Mouse (Mus musculus) ZHBTc4 (cell line): ENCODE results near the gene Cyp24a1.

ENCODE experiments used
- DNase-seq: peaks from one replicate; pipeline ENCODE4 v3.0.0-alpha.2; 2011; ENCODE audit warnings: low read depth, low spot score

Gene Cyp24a1

DNA sequence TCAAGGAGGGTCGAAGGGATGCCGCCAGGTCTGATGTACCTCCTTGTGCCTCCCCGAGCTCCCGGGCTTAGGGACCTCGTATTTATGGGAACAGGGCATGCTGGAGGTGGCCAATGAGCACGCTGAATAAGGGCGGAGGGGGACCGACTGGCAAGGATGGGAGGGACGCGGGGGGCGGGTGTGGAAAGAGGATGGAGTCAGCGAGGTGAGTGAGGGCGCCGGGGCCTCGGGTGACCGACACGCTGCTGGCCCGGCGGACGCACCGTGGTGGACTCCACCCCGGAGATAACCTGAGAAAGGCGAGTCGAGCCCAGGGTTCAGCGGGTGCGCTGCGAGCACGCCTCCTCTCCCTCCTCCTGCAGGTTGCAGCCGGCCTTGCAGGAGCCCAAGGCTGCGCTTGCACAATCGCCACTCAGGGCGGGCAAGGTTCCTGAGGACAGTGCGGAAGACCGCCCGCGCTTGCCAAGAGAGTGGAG lies at the start of gene Cyp24a1:
Gene Cyp24a1 (minus strand): TSS at position 55 of the 476 bp plus-strand sequence.
- DNase-seq = peak; percentile 76

DNA sequence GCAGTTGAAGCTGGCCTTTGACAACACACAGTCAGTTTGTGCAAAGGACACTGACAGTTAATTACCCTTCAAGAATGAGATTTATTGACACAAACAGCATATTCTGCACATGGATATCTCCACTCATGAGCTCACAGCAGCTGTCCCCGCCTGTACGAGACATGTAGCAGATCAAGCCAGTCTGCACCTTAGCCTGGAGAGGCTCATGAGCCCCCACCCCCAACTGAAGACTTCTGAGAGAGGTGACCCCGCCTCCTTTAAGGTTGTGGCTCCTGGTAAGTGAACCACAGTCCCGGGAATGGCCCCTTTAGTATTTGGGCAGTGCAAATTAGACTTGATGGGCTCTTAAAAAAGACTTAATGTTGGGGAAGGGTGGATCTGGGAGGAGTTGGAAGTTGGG lies 48.8 kb upstream of the Cyp24a1 start:
- no peak for DNase-seq

DNA sequence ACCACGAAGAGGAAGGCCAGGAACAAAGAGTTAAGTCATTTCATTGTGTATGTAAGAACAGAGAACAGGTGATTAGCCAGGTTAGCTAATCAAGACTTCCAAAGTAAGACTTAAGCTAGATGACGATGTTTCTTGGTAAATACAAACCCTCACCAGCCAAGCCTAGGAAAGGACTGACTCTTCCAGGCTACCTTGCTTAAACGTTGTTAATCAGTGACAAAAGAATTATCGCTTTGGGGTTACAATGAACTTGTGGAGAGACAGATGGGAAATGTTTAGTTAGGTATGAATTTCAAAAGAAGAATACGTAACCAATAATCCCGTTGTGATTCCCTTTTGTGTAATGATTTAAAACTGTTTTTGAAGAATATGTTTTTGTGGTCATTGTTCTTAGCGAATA lies 48.0 kb upstream of the Cyp24a1 start:
- DNase-seq = no peak

DNA sequence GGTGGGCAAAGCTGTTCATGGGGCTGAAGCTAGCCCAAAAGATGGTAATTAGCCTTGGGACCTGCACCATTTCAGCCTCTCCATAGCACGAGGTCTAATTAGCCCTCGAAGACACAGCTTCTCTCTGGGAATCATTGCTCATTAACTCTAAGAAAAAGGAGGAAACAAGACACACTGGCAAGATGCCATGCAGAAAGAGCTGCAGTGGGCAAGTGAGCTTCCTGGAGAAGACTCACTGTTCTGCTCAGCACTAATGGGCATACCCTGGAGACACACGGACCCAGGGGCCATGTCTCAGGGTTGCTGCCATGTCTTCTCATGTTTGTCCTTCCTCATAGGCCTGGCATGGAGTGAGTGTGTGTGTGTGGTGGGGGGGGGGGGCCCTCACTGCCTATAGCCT lies 47.2 kb upstream of the Cyp24a1 start:
- DNase-seq = no peak

DNA sequence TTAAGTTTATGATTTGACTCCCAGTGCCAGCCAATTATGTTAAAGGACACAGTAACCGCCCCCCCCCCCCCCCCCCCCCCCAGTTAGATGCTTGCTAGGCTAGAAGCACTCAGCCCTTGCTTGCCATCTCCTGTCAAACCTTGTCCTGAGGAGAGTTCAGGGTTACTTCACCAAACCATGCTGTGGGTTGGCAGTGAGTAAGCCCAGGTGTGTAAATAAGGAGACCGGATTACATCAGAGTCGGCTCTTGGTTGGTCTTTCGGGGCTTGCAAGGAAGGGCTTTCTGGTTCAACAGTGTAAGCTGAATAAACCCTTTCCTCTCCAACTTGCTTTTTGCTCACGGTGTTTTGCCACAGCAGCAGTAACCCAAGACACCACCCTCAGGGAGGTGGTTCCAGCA lies 46.7 kb upstream of the Cyp24a1 start:
- no peak for DNase-seq

DNA sequence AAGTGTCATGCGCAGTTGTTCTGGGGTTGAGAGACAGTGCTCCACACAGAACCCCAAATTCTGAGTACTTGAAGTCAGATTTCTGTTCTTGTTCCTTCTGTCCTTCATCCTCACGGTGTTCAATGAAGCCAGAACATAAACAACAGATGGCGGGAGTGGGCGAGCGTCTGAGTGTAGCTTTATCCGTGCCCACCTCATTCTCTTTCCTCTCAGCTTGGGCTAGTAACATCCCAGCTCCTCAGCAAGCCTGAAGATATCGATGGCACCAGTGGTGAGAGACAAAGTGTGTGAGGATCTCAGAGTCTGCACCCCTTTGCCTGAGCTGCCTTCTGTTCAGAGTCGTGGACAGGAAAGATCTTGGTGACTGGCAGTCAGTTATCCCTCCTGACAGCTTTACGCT lies 42.3 kb upstream of the Cyp24a1 start:
- no peak for DNase-seq

DNA sequence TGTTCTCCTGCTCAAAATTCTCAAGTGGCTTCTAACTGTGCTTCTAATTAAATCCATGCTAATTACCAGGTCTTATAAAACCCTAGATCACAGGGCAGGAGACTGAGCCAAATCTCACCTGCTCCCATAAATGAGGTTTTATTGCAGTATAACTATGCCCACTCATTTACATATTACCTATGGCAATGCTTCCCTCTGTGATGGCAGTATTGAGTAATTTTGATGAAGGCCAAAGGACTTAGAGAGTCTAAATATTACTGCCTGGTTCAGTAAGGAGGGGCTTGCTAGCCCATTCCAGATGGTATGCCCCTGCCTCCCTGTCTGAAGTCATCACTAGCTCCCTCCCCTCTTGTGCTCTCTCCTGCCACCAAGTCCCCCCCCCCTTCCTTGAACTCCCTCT lies 38.9 kb upstream of the Cyp24a1 start:
- no peak for DNase-seq

DNA sequence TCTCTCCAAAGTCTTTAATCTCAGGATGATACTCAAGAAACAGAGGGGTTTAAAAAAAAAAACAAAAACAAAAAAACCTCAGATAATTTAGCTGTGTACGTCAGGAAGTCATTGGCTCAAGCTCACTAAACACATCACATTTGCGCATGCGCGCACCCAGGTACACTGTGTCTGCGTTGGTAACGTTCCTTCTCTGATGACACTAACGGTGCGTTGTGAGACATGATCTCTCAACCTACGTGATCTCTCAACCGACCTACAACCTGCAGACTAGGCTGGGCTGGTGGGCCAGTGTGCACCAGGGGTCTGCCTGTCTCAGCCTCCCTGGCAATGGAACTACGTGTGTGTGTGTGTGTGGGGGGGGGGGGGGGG lies 37.8 kb upstream of the Cyp24a1 start:
- DNase-seq = no peak

DNA sequence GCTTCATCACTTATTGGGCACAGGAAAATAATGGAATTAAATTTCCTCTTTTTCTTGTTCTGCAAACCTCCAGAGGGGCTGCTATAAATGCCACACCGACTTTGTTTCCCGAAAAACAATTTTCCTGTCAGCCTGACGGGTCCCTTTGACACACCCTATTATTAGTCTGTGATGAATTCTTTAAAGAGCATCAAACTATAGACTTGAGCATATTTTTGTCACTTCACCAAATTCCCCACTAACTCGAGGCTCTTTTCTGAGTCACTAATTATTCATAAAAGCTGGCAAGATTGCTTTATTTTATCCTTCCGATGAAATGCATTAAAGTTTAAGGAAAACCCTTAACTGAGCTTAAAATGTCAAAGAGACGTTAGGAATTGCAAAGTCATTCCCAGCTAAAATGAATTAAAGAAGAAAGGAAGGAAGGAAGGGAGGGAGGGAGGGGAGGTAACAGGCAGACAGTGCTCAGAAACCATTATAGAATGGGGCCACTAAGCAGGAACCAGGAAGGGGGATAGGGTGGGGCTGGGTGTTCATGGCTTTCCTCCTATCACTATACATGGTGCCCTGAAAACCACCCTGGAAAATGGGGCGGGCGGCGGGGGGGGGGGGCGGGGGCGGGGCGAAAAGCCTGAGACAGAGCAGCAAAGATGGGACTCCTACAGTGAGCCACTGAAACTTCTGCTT lies 37.3 kb upstream of the Cyp24a1 start:
- no peak for DNase-seq

DNA sequence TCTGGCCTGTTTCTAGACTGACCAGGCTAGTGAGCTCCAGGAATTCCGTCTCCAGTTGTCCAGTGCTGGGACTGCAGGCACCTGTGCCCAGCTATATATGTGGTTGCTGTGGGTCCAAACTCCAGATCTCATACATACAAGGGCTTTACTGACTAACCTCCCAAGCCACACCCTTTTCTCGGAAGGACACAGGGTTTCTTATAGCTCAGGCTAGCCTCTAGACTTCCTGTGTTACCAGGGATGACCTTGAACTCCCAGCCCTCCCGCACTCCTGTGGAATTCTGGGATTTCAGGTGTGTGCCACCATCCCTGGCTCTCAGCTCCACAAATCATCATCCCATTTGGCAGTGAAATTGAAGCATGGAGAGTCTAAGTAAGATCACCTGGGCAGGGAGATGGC lies 33.3 kb upstream of the Cyp24a1 start:
- peak; percentile 65 for DNase-seq

DNA sequence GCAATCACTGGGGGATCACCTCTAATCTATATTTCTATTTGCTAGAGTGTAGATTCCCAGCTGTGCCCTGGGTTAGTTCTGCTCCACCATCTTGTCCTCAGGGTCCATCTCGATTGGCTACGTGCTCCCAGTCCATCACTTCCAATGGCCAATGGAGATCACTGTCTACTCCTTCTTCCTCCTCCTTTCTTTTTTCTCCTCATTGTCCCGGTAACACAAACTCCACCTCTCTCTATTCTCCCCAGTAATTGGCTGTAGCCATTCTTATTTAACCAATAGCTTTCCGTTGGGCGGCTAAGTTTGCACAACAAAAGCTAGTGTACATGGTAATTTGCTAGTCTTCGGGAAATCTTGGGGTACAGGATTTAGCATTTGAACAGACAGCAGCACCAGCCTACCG lies 32.8 kb upstream of the Cyp24a1 start:
- DNase-seq = peak; percentile 92

DNA sequence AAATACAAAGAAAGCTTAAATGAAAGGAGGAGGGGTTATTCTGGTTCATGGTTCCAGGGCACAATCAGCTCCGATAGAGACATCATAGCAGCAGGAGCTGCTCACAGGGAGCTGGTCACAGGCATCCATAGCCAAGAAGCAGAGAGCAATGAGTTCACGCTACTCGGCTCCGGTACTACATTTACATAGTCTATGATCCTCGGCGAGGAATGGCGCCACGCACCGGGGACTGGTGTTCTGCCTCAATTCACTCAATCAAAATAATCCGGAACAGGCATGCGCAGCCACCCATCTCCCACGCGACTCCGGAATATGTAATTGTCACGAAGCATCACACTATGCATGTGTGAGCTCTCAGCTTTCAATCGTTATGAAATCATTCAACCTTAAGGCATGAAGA lies 31.1 kb upstream of the Cyp24a1 start:
- no peak for DNase-seq

DNA sequence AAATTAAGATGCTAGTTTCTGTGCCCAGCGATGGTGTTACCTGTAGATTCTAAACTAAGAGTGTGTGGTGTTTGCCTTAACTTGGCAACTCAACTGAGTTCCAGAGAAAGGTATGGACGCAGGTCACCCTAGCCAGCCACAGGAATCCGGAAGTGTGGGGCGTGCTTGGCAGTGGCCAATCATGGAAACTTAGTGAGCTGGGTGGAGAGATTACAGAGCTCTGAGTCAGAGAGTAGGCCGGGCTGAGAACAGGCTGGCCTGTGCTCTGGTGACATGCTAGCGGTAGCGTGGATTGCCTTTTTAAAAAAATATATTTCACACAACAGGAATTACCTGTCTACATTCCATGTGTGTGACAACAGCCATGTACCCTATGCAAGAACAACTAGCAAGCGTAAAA lies 29.6 kb upstream of the Cyp24a1 start:
- DNase-seq = peak; percentile 79

DNA sequence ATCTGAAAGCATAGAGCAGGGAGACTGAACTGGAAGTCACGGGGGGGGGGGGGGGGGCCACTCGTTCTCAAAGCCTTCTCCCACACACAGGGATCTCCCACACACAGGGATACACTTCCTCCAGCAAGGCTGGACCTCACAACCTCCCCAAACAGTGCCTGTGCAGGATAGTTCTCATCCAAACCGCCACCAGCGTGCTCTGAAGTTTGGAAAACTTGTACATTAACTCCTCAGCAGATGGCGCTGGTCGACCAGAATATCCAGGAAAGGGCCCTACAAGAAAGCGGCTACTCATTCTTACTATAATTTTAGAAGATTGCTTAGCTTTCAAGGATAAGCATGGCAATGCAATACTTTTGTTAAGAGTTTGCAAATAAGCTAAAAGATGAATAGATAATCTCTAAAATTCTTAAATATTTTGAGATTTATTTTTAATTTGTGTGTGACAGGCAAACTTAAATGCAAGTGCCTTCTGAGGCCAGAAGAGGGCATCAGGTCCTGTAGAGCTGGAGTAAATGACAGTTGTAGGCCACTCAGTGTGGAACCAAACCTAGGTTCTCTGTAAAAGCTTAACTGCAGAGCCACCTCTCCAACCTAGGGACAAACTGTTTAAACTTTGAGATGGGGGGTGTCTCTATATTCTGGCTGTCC lies 23.5 kb upstream of the Cyp24a1 start:
- peak; percentile 84 for DNase-seq

DNA sequence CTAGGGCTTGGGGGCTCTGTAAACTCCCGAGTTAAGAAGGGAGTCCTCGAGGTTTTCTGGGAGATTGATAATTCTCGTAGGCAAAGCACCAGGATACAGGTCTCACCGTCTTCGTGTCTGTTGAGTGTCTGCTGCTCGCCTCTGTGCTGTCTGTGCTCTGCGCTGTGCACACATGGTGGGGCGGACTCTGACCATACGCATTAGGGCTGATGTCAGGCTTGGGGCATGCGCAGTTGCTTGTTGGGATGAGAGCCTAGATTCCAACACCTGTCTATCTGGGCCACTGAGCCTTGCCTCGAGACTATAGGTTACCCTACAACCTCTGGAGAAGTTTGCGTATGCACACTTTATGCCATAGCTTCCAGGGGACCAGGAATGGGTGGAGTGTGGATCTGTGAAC lies 16.8 kb upstream of the Cyp24a1 start:
- peak; percentile 58 for DNase-seq

DNA sequence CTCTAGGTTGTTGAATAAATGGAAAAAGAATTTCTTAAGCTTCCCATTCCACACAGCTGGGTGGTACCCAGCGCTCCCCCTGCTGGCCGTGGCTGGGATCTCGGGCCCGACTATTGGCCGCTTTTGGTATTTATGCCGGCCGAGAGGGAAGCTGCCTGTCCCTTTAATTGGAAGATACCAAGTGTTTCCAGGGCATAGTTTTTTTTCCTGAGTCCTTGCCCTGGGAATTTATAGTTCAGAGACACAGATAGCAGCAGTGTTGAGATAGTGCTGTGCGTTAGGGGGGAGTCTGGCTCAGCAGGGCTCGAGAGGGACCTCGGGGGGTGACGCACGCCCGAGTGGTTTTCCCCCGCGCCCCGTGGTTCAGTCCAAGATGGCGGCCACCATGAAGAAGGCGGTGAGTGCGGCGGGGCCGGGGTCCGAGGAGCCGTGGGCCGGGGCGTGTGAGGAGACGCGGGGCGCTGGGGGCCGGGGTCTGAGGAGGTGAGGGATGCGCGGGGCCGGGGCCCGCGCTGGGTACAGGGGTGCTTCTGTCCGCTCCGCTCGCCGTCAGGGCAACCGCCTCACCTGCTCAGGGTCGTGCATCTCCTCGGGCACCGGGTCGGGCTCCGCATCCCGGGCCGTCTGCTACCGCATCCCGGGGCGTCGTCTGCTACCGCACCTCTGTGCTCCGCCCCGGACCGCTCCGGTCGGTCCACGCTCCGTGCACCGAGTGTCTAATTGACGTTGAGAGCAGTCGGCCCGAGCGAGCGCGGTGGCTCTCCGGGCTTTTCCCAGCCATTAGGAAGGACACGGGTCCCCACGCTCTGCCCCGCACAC lies 14.3 kb upstream of the Cyp24a1 start:
- DNase-seq = peak; percentile 94

DNA sequence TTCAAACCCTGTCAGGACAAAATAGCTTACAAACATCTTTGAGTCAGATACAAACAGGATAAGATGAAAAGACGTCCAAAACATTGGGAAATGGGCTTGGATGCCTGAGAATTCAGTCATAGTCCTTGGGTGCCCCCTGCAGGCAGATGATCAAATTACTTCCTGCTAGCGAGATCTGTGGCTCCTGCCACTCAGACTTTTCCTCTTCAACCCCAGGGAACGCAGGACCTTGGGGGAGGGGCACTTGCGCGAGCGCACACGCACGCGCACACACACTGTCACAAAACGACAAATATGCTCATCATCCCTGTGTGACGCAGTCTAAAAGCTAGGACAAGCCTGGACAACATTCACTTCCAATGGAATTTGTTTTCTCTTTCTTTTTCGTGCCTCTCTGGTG lies 11.9 kb upstream of the Cyp24a1 start:
- DNase-seq = peak; percentile 92

DNA sequence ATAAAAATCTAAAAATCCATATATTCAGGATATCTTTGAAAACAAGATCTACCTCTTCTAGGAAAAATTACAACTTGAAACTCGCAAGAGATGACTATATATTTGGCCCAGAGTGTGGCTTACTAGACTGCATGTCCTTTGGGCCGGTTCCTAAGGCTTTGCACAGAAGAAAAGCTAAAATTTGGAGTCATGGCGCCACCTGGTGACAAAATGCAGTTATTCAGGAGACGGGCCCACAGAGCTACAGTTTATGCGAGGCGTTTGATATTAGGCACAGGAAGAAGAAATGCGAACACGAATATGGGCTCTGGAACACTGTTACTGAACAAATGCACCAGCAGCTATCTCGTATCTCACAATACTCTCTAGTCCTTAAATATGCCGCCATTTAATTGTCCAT lies 10.8 kb upstream of the Cyp24a1 start:
- DNase-seq = peak; percentile 83

DNA sequence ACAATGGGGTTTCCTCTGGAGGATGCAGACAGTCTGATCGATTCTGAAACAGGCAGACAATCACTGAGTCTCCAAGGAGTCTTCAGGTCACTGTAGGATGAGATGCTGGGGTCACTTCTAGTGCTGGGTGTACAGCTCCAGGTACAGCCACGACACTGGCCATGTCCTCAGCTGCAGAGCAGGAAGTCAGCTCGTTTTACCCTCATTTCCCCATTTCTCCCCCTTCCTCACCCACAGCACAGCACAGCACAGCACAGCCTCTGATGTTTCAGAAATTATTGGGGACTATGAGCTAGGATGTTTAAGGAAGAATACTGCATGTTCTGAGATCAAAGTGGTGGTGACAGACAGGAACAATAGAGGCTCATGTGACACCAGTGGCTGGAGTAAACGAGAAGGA lies 7.0 kb upstream of the Cyp24a1 start:
- no peak for DNase-seq

DNA sequence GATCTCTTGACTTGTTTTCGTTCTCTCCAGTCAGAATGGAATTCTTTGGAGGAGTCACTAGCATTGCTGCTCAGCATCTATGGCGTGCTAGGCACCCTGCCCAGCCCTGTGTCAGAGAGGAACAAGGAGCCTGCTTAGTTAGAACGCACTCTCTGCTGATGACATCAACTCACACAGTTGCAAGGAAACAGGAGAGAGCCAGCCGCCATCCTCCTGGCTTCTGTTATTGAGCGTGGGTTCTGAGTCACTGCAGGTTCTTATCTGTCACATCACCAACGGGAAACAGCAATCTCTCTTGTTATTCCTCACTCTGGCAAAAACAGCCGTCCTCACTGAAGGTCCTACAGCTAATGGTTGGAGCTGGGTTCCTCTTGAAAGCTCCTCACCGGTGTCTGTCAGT lies 6.4 kb upstream of the Cyp24a1 start:
- DNase-seq = no peak

DNA sequence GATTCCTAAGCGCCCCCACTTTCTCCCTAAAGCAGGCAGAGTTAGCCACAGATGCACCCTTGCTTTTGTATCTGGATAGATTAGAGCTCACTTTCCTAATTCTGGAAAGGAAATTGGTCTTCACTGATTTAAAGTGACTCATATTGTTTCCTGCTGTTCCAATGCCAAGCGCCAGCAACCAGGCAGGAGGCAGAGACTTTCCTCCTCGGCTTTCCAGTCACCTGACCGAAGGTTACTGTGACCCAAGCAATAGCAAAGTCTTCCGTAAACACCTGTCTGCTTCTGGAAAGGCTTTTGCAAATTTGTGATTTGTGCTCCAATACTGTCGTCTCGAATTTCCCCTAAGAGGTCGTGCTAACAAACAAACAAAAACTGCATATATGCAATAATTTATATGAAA lies 1.1 kb upstream of the Cyp24a1 start:
- DNase-seq = no peak

DNA sequence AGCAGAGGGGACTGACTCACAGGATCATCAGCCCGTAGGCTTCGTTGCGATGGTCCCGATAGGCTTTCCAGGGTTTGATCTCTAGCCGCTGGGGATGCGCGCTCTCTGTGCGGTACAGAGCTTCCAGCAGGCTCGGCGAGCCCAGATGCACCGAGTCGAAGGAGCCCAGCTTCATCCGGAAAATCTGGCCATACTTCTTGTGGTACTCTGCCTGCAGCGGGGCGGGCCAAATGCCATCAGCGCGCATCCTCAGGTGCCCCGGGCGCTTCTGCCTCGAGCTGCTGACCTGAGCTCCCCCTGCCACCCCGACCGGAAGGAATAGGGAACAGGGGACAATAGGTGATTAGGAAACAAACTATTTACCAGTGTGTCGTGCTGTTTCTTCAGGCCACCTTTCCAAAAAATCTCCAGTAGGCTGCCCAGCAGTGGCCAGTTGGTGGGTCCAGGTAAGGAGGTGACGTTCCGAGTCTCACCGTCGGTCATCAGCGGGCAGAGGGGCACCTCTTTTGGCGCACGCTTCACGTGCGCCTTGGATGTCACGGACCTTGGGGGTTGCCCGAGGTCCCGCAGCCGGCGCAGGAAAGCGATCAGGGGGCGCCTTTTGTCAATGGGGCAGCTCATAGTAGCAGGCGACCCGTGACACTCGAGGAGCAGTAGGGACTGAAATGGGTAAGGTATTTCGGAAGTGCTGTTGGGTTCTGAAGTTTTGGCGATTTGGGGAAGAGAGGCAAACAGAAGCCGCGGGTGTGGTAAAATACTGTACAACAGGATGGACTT lies 603 bp downstream of the Cyp24a1 start, which contains the start of gene Pfdn4:
Gene Pfdn4 (plus strand): TSS at position 275 of the 777 bp plus-strand sequence.
- DNase-seq = peak; percentile 47
